Mouse (Mus musculus): Measurements from ENCODE around the gene Ptprg. TPM values are rescaled to one million over a fixed set of nuclear protein-coding genes. Genes with fewer than 3 reads are reported as not detected.
"Not testable (repeated sequence)": the region's sequence is repeated elsewhere in the genome, so short reads cannot be mapped to it uniquely, and the experiment has no call there.

The Ptprg gene
- total RNA-seq, 2 experiments from 2014 or later = 96.1 to 105 TPM

DNA sequence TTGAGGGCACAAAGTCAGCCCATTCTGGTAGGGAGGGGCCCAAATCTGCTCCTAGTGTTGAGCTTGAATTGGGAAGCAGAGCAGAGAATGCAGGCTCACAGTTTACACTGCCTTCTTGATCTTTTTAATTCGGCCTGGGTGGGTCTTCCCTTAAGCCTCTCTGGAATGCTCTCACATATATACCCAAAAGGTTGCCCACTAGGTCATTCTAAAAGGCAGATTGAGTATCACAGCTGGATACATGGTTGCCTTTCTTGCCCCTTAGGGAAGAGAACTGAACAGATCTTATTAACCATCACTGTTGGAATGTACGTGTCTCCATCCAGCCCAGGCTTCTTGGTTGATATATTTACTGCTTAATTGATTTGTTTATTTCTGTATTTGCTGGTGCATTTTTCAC lies 349.5 kb downstream of the Ptprg start:
- intact Hi-C loops (cut with DNase I) = no loop called here
- no peak for DNase-seq (ENCODE audit: low spot score in 2 of 2)

GRCm38 (mm10) chr14:11906130-11906675 lies 352.9 kb downstream of the Ptprg start:
- intact Hi-C loops (cut with DNase I) = no loop called here
- DNase-seq (ENCODE audit: low spot score in 2 of 2) = no peak

GRCm38 (mm10) chr14:11912253-11912652 lies 358.9 kb downstream of the Ptprg start:
- intact Hi-C loops (cut with DNase I) = no loop called here
- DNase-seq (ENCODE audit: low spot score in 2 of 2) = no peak

GRCm38 (mm10) chr14:11917225-11917624 lies 363.9 kb downstream of the Ptprg start:
- intact Hi-C loops (cut with DNase I) = no loop called here
- peak in 1 of 2 experiments; percentile 35 for DNase-seq (ENCODE audit: low spot score in 2 of 2)

- no peak for DNase-seq (ENCODE audit: low spot score in 2 of 2)
- intact Hi-C loops (cut with DNase I) = no loop called here
Observed at GRCm38 (mm10) chr14:11928545-11928944, 375.2 kb downstream of the Ptprg start.

GRCm38 (mm10) chr14:11932517-11932916 lies 379.2 kb downstream of the Ptprg start:
- intact Hi-C loops (cut with DNase I) = no loop called here
- no peak for DNase-seq (ENCODE audit: low spot score in 2 of 2)

DNA sequence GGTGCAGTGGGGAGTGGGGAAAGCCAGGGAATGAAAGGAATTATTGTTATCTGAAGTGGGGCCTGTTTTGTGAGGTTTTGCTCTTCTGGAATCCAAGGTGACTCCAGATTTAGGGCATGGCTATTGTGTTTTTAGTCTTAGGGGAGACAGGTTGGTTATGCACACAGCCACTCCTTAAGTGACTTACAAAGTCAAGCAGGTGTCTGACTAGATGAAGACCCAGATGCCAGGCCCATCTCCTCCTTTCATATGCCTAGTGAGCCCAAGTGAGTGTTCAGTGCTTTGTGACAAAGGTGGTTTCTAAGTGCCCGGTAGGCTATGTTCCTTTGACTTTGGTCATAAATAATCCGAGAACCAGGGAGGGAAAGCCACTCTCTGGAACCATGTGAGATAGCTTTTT lies 381.2 kb downstream of the Ptprg start:
- DNase-seq (ENCODE audit: low spot score in 2 of 2) = no peak
- intact Hi-C loops (cut with DNase I) = no loop called here

GRCm38 (mm10) chr14:11935281-11935680 lies 381.9 kb downstream of the Ptprg start:
- no peak for DNase-seq (ENCODE audit: low spot score in 2 of 2)
- intact Hi-C loops (cut with DNase I) = no loop called here

DNA sequence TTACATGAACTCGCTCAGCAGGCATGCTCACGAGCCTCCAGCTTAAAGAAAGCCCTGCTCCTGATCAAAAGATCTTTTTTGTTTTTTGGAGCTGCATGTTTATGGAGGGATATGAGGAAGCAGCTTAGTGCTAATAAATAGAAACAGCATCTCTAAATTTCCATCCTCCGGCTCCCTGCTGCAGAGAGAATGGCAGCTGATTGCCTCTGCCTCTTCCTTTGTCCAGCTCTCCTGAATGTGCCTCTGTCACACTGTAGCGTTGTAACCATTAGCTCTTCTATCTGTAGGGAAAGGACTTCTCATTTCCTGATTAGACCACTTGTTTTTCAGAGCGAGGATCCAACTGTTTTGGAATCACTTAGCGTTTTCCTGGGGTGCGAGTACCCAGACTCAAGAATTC lies 382.4 kb downstream of the Ptprg start:
- intact Hi-C loops (cut with DNase I) = no loop called here
- peak in 1 of 2 experiments; percentile 16 for DNase-seq (ENCODE audit: low spot score in 2 of 2)

- intact Hi-C loops (cut with DNase I) = no loop called here
- DNase-seq (ENCODE audit: low spot score in 2 of 2) = no peak
Observed at GRCm38 (mm10) chr14:11938912-11939311, 385.6 kb downstream of the Ptprg start.

DNA sequence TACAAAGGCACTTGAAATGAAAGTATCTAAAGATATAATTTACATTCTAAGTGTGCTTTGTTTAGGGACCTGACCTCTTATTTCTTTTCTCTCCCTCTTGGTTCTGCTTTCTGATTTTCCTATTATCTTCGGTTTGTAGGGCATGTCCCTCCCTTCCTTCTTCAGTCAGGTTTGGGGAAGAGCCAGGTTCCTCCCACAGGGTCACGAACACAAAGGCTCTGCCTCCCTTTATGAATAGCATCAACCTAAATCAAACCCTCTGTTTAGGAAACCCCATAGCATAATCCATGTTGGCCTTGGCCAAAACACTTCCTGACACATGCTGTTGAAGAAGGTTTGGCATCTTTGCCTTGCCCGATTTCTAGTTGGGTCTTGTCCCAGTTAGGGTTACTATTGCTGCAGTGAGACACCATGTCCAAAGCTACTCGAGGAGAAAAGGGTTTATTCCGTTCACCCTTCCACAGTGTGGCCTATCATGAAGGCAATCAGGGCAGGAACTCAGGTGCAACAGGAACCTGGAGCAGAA lies 388.7 kb downstream of the Ptprg start:
- intact Hi-C loops (cut with DNase I) = no loop called here

DNA sequence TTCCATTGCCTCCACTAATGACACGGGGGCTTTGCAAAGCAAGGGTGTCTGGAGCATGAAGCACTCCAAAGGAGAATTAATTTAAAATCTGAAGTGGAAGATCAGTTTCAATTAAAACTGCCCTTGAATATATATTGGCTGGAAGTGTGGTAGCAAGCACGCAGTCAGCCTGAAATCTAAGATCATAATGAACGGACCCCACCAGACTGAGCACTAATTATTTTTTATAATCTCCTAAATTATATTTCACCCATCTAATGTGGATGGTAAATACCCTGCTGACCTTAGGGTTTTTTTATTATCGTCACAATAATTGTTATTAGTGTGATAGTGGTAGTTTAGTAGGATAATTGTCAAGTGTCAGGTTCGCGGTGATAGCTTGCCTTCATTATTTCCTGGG lies 397.0 kb downstream of the Ptprg start:
- intact Hi-C loops (cut with DNase I) = no loop called here
- no peak for DNase-seq (ENCODE audit: low spot score in 2 of 2)

More for the DNA sequence above, 388.7 kb downstream of the Ptprg start:
- DNase-seq (ENCODE audit: low spot score in 2 of 2) = no peak

- intact Hi-C loops (cut with DNase I) = no loop called here
- DNase-seq (ENCODE audit: low spot score in 2 of 2) = no peak
Observed at GRCm38 (mm10) chr14:11955020-11955882, 401.9 kb downstream of the Ptprg start.

- intact Hi-C loops (cut with DNase I) = no loop called here
- DNase-seq (ENCODE audit: low spot score in 2 of 2) = peak in 1 of 2 experiments; percentile 56
Observed at GRCm38 (mm10) chr14:11960269-11961121, 407.2 kb downstream of the Ptprg start.

DNA sequence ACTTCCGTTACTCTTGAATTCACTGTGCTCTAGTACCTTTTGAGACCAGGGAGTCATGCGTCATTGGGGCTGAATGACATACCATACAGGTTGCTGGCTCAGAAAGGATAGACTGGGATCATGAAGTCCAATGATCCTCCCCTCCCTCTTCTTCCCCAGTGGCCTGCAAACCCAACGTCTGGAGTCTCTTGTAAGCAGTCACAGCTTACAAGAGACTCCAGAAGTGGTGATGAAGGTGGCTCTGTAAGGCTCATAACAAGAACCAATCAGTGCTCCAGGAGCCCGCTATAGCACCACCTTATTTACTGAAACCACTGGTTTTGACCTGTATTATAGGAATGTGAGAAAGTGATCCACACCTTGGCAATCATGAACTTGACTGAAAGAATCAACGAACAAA lies 408.8 kb downstream of the Ptprg start:
- DNase-seq (ENCODE audit: low spot score in 2 of 2) = no peak
- intact Hi-C loops (cut with DNase I) = no loop called here

GRCm38 (mm10) chr14:11962561-11962960 lies 409.2 kb downstream of the Ptprg start:
- intact Hi-C loops (cut with DNase I) = no loop called here
- DNase-seq (ENCODE audit: low spot score in 2 of 2) = no peak

GRCm38 (mm10) chr14:11963791-11964190 lies 410.5 kb downstream of the Ptprg start:
- intact Hi-C loops (cut with DNase I) = no loop called here
- no peak for DNase-seq (ENCODE audit: low spot score in 2 of 2)

DNA sequence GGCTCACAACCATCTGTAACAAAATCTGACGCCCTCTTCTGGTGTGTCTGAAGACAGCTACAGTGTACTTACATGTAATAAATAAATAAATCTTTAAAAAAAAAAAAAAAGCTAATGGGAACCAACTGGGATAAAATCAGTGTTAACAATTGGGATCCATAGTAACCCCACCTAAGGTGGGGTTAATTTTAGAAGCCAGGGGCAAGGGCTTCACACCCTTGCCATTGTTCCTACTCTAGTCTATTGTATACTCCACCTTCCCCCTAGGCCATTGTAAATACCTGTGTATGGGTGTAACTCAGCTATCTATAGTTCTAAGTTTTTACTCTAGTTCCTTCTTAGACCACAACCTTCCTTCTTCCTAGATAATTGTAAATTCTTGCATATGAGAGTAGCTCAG lies 411.0 kb downstream of the Ptprg start:
- intact Hi-C loops (cut with DNase I); DNase-seq (ENCODE audit: low spot score in 2 of 2): not testable (repeated sequence)

DNA sequence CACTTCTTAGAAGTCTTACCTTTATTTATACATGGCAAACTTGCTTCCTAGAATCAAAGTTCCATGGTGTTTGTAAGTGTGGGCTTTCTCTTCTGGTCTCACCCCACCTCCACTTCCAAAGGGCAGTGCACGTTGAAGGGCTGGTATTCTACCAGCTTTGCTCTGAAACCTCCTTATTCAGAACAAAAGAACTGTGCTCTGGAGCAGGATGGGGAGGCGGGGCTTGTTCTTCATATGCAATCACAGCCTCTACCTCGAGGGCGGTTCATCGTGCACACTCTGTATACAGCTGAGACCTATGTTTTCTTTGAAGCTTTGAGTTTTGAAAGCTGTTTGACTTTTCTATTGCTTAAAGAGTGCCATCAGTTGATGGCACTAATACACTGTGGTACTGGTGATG lies 412.5 kb downstream of the Ptprg start:
- intact Hi-C loops (cut with DNase I) = no loop called here
- no peak for DNase-seq (ENCODE audit: low spot score in 2 of 2)

DNA sequence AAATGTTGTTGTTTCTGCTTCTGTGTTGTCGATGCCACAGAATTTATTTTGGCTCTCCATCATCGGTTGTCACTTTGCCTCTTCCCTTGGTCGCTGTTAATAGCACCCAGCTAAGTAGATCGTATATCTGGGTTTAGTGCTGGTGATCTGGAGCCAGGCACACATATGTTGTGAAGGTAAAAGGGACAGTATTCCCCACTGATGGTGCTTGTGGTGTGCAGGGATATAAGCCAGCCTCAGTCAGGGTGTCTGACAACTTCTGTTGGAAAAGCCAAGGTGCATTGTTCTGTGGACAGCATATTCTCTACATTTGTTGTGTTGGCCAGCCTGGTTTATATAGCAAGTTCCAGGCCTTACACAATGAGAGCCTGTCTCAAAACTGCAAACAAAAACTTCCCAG lies 428.4 kb downstream of the Ptprg start:
- intact Hi-C loops (cut with DNase I) = no loop called here
- no peak for DNase-seq (ENCODE audit: low spot score in 2 of 2)
